Mouse (Mus musculus): Measurements from ENCODE around the gene Mgst3. TPM values are rescaled to one million over a fixed set of nuclear protein-coding genes. Genes with fewer than 3 reads are reported as not detected.

The Mgst3 gene
- total and polyA plus RNA-seq, 3 experiments: 1.4 TPM; not detected in 2

- TF ChIP-seq HCFC1 (IDR thresholded peaks at IDR 0.05; ENCODE audit: low read depth, low read length) (no peak), JUN (IDR thresholded peaks at IDR 0.05; ENCODE audit: insufficient read depth, low read depth, low read length) (no peak), ELF1 (IDR thresholded peaks at IDR 0.05; ENCODE audit: low read depth, low read length) (peak; percentile 47; the same call in 1 of the 2 replicates), MYC (IDR thresholded peaks at IDR 0.05; ENCODE audit: low read depth, low read length) (0 out of 2 replicates have a peak, but pooled peaks have one; percentile 73), CTCF (conservative IDR thresholded peaks at IDR 0.05 in 1 of 2, IDR thresholded peaks at IDR 0.05 in 1 of 2; ENCODE audit: low read depth in 2 of 2, low read length in 2 of 2) (peak; percentile 87 to 100), KAT2A (IDR thresholded peaks at IDR 0.05; ENCODE audit: insufficient replicate concordance, low read length) (no peak), USF2 (conservative IDR thresholded peaks at IDR 0.05; ENCODE audit: low read depth, low read length) (no peak)
Observed at GRCm38 (mm10) chr1:167369905-167370304, 23.7 kb downstream of the Mgst3 start (continued).

DNA sequence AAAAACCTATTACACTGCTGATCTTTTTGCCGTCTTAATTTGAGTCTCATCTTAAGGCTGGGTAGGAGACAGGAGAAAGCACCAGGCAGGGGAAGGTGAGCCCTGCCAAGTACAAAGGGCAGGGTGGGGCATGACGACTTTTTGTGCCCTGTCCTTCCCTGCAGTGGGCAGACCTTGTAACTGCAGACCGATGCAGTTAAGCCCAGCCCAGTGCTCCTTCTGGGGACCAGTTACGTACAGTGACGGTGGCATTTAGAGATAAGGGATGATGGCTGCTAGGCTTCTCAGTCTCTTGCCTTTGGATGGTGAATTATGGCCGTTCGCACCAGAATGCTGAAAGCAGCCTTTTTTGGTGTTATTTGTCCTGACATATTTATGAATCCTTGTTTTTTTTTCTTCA, 25.1 kb downstream of the Mgst3 start:
- no peak for DNase-seq (ENCODE audit: extremely low read depth)
- Histone ChIP-seq H3K36me3 (replicated peaks in 1 of 2; ENCODE audit: control insufficient read depth in 1 of 2, insufficient read depth in 1 of 2, low read length in 1 of 2) (peaks cover 40 to 57% of the 10 kb centered on the region in 2 experiments), H3K9ac (ENCODE audit: insufficient read depth, low read depth) (no peak overlapping the region), H3K4me2 (ENCODE audit: insufficient read depth, low read depth, poor library complexity, severe bottlenecking) (no peak overlapping the region), H3K9me3 (replicated peaks; ENCODE audit: low read length) (no peaks in the 10 kb centered on the region), H3K79me2 (replicated peaks; ENCODE audit: control insufficient read depth, extremely low read depth, insufficient read depth, poor library complexity, severe bottlenecking) (no peaks in the 10 kb centered on the region), H3K27me3 (replicated peaks) (no peaks in the 10 kb centered on the region), H3K4me3 (replicated peaks in 1 of 3; ENCODE audit: low read depth in 2 of 3, low read length in 2 of 3, poor library complexity in 1 of 3) (no peak overlapping the region), H3K27ac (ENCODE audit: insufficient read depth, low read depth) (no peak overlapping the region), H3K4me1 (ENCODE audit: control insufficient read depth in 1 of 2, insufficient read depth in 2 of 2) (0 out of 4 replicates have a peak, but pooled peaks cover 0 to 3% of the 10 kb centered on the region in 2 experiments)
- no peak for TF ChIP-seq JUND (conservative IDR thresholded peaks at IDR 0.05; ENCODE audit: low read depth, low read length)
- no peak for TF ChIP-seq CHD2 (IDR thresholded peaks at IDR 0.05; ENCODE audit: low read length)
- dilution Hi-C loops (cut with MboI; ENCODE audit: extremely low pct_ligation_motif_present, extremely low pct_unique_long_range_greater_than_20kb, low sequenced_read_pairs): no loop called here
- in situ Hi-C loops (cut with MboI; ENCODE audit: low pct_ligation_motif_present, low pct_unique_long_range_greater_than_20kb, low sequenced_read_pairs): no loop called here

- TF ChIP-seq TCF12 (IDR thresholded peaks at IDR 0.05; ENCODE audit: low read depth, low read length) (no peak), ELF1 (IDR thresholded peaks at IDR 0.05; ENCODE audit: low read depth, low read length) (no peak), TBP (conservative IDR thresholded peaks at IDR 0.05; ENCODE audit: low read depth, low read length) (no peak), POLR2A (IDR thresholded peaks at IDR 0.05; ENCODE audit: low read depth, low read length) (no peak), PAX5 (IDR thresholded peaks at IDR 0.05; ENCODE audit: low read length) (no peak), ZMIZ1 (IDR thresholded peaks at IDR 0.05; ENCODE audit: low read depth, low read length) (no peak), CHD1 (IDR thresholded peaks at IDR 0.05; ENCODE audit: low read depth, low read length) (no peak), ZNF384 (IDR thresholded peaks at IDR 0.05; ENCODE audit: low read depth, low read length) (no peak), CHD2 (IDR thresholded peaks at IDR 0.05; ENCODE audit: low read length) (no peak), JUN (IDR thresholded peaks at IDR 0.05; ENCODE audit: insufficient read depth, low read depth, low read length) (no peak)
- Histone ChIP-seq H3K27ac (ENCODE audit: insufficient read depth, low read depth) (no peak overlapping the region), H3K4me3 (replicated peaks in 1 of 3; ENCODE audit: low read depth in 2 of 3, low read length in 2 of 3, poor library complexity in 1 of 3) (no peak overlapping the region), H3K9ac (ENCODE audit: insufficient read depth, low read depth) (no peak overlapping the region), H3K4me1 (ENCODE audit: control insufficient read depth in 1 of 2, insufficient read depth in 2 of 2) (0 out of 4 replicates have a peak, but pooled peaks cover 0 to 3% of the 10 kb centered on the region in 2 experiments), H3K36me3 (replicated peaks in 1 of 2; ENCODE audit: control insufficient read depth in 1 of 2, insufficient read depth in 1 of 2, low read length in 1 of 2) (peaks cover 40 to 62% of the 10 kb centered on the region in 2 experiments), H3K79me2 (replicated peaks; ENCODE audit: control insufficient read depth, extremely low read depth, insufficient read depth, poor library complexity, severe bottlenecking) (no peaks in the 10 kb centered on the region), H3K4me2 (ENCODE audit: insufficient read depth, low read depth, poor library complexity, severe bottlenecking) (no peak overlapping the region), H3K9me3 (replicated peaks; ENCODE audit: low read length) (no peaks in the 10 kb centered on the region), H3K27me3 (replicated peaks) (no peaks in the 10 kb centered on the region)
- DNase-seq (ENCODE audit: extremely low read depth): no peak
- in situ Hi-C loops (cut with MboI; ENCODE audit: low pct_ligation_motif_present, low pct_unique_long_range_greater_than_20kb, low sequenced_read_pairs): no loop called here
- dilution Hi-C loops (cut with MboI; ENCODE audit: extremely low pct_ligation_motif_present, extremely low pct_unique_long_range_greater_than_20kb, low sequenced_read_pairs): no loop called here
Observed at GRCm38 (mm10) chr1:167368018-167368417, 25.6 kb downstream of the Mgst3 start.

Data from CH12.LX (cell line).